Mouse (Mus musculus): Measurements from ENCODE around the gene Erc2.

DNA sequence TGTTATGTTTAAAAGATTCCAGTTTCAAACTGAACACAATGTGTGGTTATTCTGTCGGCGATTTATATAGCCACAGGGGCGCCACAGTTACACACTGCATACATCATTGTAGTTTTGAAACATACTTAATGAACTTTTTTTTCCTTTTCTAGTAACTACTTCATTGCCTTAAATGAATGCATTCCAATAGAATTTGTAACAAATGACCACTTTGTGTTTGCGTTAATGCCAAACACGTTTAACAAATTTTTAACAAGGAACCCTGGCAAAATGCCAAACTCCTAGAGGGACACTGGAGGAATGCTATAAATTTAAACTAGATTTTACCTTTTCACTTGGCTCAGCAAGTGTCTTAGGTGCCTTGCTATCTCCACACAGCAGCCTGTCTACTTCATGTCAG is 845.7 kb downstream of the Erc2 start:
- TF ChIP-seq CTCF (IDR thresholded peaks at IDR 0.05; ENCODE audit: extremely low read depth, insufficient read length, insufficient replicate concordance, low read depth, low read length) (no peak), POLR2A (IDR thresholded peaks at IDR 0.05; ENCODE audit: low read depth, low read length) (no peak)
